Mouse (Mus musculus): ENCODE data around the gene Pyy. TPM values are rescaled to one million over a fixed set of nuclear protein-coding genes. Genes with fewer than 3 reads are reported as not detected.

The Pyy gene
- 196 TPM for polyA plus RNA-seq (2015; fragmentation: Illumina TruSeq; extraction: RNeasy Lipid Tissue Mini Kit (QIAGEN cat#74804); ENCODE audit: insufficient read depth, low read depth, low replicate concordance)

GRCm38 (mm10) chr11:102107732-102108131 lies at the start of gene Pyy:
Gene Pyy, minus strand, starts transcription at chr11:102107832.

GRCm38 (mm10) chr11:102156039-102156785 lies 48.6 kb upstream of the Pyy start, which contains the start of gene Tmem101:
Gene Tmem101, minus strand, starts transcription at chr11:102156404.

GRCm38 (mm10) chr11:102145471-102146001 lies 37.9 kb upstream of the Pyy start, which contains the start of gene Nags:
Gene Nags, plus strand, starts transcription at chr11:102145513.

GRCm38 (mm10) chr11:102101219-102101618 lies 6.4 kb downstream of the Pyy start, which contains the start of gene Ppy:
Gene Ppy, minus strand, starts transcription at chr11:102101319.

GRCm38 (mm10) chr11:102087931-102088898 lies 19.4 kb downstream of the Pyy start, which contains the start of gene Mpp2:
Gene Mpp2, minus strand, starts transcription at chr11:102088515.

Other genes with a start within 250 kb of the Pyy start
- 8.0 TPM for gene Meox1, start 213.5 kb downstream of the Pyy start, polyA plus RNA-seq (2015; fragmentation: Illumina TruSeq; extraction: RNeasy Lipid Tissue Mini Kit (QIAGEN cat#74804); ENCODE audit: insufficient read depth, low read depth, low replicate concordance)
- gene Sost, start 140.8 kb downstream of the Pyy start, polyA plus RNA-seq (2015; fragmentation: Illumina TruSeq; extraction: RNeasy Lipid Tissue Mini Kit (QIAGEN cat#74804); ENCODE audit: insufficient read depth, low read depth, low replicate concordance) = not detected
- not detected for gene Cfap97d1, start 123.6 kb downstream of the Pyy start, polyA plus RNA-seq (2015; fragmentation: Illumina TruSeq; extraction: RNeasy Lipid Tissue Mini Kit (QIAGEN cat#74804); ENCODE audit: insufficient read depth, low read depth, low replicate concordance)
- 14.7 TPM for gene Dusp3, start 120.8 kb downstream of the Pyy start, polyA plus RNA-seq (2015; fragmentation: Illumina TruSeq; extraction: RNeasy Lipid Tissue Mini Kit (QIAGEN cat#74804); ENCODE audit: insufficient read depth, low read depth, low replicate concordance)
- gene Mpp3, start 79.4 kb downstream of the Pyy start, polyA plus RNA-seq (2015; fragmentation: Illumina TruSeq; extraction: RNeasy Lipid Tissue Mini Kit (QIAGEN cat#74804); ENCODE audit: insufficient read depth, low read depth, low replicate concordance) = 1.8 TPM
- 30.6 TPM for gene Cd300lg, start 66.3 kb downstream of the Pyy start, polyA plus RNA-seq (2015; fragmentation: Illumina TruSeq; extraction: RNeasy Lipid Tissue Mini Kit (QIAGEN cat#74804); ENCODE audit: insufficient read depth, low read depth, low replicate concordance)
- gene Mpp2, start 19.3 kb downstream of the Pyy start, polyA plus RNA-seq (2015; fragmentation: Illumina TruSeq; extraction: RNeasy Lipid Tissue Mini Kit (QIAGEN cat#74804); ENCODE audit: insufficient read depth, low read depth, low replicate concordance) = 3.7 TPM
- gene Ppy, start 6.5 kb downstream of the Pyy start, polyA plus RNA-seq (2015; fragmentation: Illumina TruSeq; extraction: RNeasy Lipid Tissue Mini Kit (QIAGEN cat#74804); ENCODE audit: insufficient read depth, low read depth, low replicate concordance) = 164 TPM
- gene Nags, start 37.7 kb upstream of the Pyy start, polyA plus RNA-seq (2015; fragmentation: Illumina TruSeq; extraction: RNeasy Lipid Tissue Mini Kit (QIAGEN cat#74804); ENCODE audit: insufficient read depth, low read depth, low replicate concordance) = 0.54 TPM
- gene Tmem101, start 48.6 kb upstream of the Pyy start, polyA plus RNA-seq (2015; fragmentation: Illumina TruSeq; extraction: RNeasy Lipid Tissue Mini Kit (QIAGEN cat#74804); ENCODE audit: insufficient read depth, low read depth, low replicate concordance) = 4.6 TPM
- 7.2 TPM for gene Lsm12, start 77.5 kb upstream of the Pyy start, polyA plus RNA-seq (2015; fragmentation: Illumina TruSeq; extraction: RNeasy Lipid Tissue Mini Kit (QIAGEN cat#74804); ENCODE audit: insufficient read depth, low read depth, low replicate concordance)
- gene G6pc3, start 81.8 kb upstream of the Pyy start, polyA plus RNA-seq (2015; fragmentation: Illumina TruSeq; extraction: RNeasy Lipid Tissue Mini Kit (QIAGEN cat#74804); ENCODE audit: insufficient read depth, low read depth, low replicate concordance) = 15.2 TPM
- gene Hdac5, start 122.3 kb upstream of the Pyy start, polyA plus RNA-seq (2015; fragmentation: Illumina TruSeq; extraction: RNeasy Lipid Tissue Mini Kit (QIAGEN cat#74804); ENCODE audit: insufficient read depth, low read depth, low replicate concordance) = 28.4 TPM
- not detected for gene BC030867, start 141.1 kb upstream of the Pyy start, polyA plus RNA-seq (2015; fragmentation: Illumina TruSeq; extraction: RNeasy Lipid Tissue Mini Kit (QIAGEN cat#74804); ENCODE audit: insufficient read depth, low read depth, low replicate concordance)
- 1.0 TPM for gene Asb16, start 160.9 kb upstream of the Pyy start, polyA plus RNA-seq (2015; fragmentation: Illumina TruSeq; extraction: RNeasy Lipid Tissue Mini Kit (QIAGEN cat#74804); ENCODE audit: insufficient read depth, low read depth, low replicate concordance)
- 12.1 TPM for gene Tmub2, start 177.1 kb upstream of the Pyy start, polyA plus RNA-seq (2015; fragmentation: Illumina TruSeq; extraction: RNeasy Lipid Tissue Mini Kit (QIAGEN cat#74804); ENCODE audit: insufficient read depth, low read depth, low replicate concordance)
- 8.1 TPM for gene Atxn7l3, start 188.8 kb upstream of the Pyy start, polyA plus RNA-seq (2015; fragmentation: Illumina TruSeq; extraction: RNeasy Lipid Tissue Mini Kit (QIAGEN cat#74804); ENCODE audit: insufficient read depth, low read depth, low replicate concordance)
- gene Ubtf, start 211.9 kb upstream of the Pyy start, polyA plus RNA-seq (2015; fragmentation: Illumina TruSeq; extraction: RNeasy Lipid Tissue Mini Kit (QIAGEN cat#74804); ENCODE audit: insufficient read depth, low read depth, low replicate concordance) = 18.2 TPM

Measured in pancreas, adult 10 weeks (tissue).